Mouse (Mus musculus): Measurements from ENCODE around the gene Olfr410. TPM values are rescaled to one million over a fixed set of nuclear protein-coding genes. Genes with fewer than 3 reads are reported as not detected.
A peak's percentile ranks its signal among the peaks of the same experiment; 100 is the strongest.

Gene Olfr410
- total RNA-seq (2021) = not detected

GRCm38 (mm10) chr11:74337931-74338330, at the start of gene Olfr410:
Olfr410 (minus strand) TSS chr11:74338031.
- no peak for DNase-seq
- intact Hi-C loops (cut with DNase I) = no loop called here

DNA sequence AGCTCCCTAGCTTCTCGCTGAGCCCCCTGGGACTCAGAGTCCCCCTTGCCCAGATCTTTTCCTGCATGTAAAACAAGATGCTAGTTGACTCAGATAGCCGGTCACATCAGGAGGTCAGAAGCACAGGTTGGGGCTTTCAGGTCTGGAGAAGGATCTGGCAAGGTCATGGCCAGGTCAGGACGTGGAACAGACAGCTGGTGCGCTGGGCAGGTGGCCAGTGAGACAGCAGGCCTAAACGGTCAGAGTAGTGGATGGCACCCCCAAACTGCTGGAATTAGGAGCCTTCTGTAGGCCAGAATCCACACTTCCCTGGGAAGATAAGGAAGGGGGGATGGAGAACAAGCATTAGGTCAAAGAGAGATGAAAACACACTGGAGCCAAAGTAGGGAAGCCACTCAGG, 49.4 kb upstream of the Olfr410 start:
- DNase-seq = no peak
- intact Hi-C loops (cut with DNase I) = no loop called here

GRCm38 (mm10) chr11:74385674-74386073, 47.8 kb upstream of the Olfr410 start:
- intact Hi-C loops (cut with DNase I) = no loop called here
- peak; percentile 29 to 32 for DNase-seq

- DNase-seq = no peak
- intact Hi-C loops (cut with DNase I) = loop anchor here (10.0 kb wide), 1 partner anchor 1455 kb away; no protein-coding TSS in a partner anchor
Measured at GRCm38 (mm10) chr11:74379166-74379873, 41.5 kb upstream of the Olfr410 start.

GRCm38 (mm10) chr11:74376847-74377246, 39.0 kb upstream of the Olfr410 start:
- peak; percentile 31 to 36 for DNase-seq
- intact Hi-C loops (cut with DNase I) = loop anchor here (2.0 to 10.0 kb wide), 3 partner anchors 150 to 1452 kb away; no protein-coding TSS in a partner anchor

- intact Hi-C loops (cut with DNase I) = loop anchor here (5.0 to 10.0 kb wide), 4 partner anchors 1234 to 1447 kb away; partner anchors contain the start of gene Haspin
- peak; percentile 69 to 83 for DNase-seq
Measured at GRCm38 (mm10) chr11:74371393-74372100, 33.7 kb upstream of the Olfr410 start.

DNA sequence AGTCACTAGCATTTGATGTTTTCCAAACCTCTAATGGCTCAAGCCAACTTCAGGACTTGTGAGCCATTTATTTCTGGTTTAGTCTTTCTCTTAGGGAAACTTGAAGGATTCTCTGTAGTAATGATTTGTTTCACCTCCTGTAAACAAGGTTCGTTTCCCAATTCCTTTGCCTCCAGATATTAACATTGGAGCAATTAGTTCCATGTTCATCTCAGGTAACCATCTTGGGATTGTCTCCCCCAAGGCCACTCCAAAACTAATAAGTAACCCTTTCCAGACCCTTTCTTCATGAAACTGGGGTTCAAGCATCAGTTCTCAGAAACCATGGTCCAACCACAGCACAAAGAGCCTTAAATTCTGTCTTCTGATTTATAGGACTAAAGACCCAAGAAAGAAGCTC, 23.9 kb upstream of the Olfr410 start, which contains the start of gene Olfr412:
Olfr412 (plus strand) TSS at position 301 of the 400 bp plus-strand sequence.
- intact Hi-C loops (cut with DNase I) = no loop called here
- no peak for DNase-seq

GRCm38 (mm10) chr11:74352550-74352949, 14.7 kb upstream of the Olfr410 start, which contains the start of gene Olfr411:
Olfr411 (minus strand) TSS chr11:74352650.
- no peak for DNase-seq
- intact Hi-C loops (cut with DNase I) = no loop called here

GRCm38 (mm10) chr11:74328781-74329180, 9.1 kb downstream of the Olfr410 start:
- intact Hi-C loops (cut with DNase I) = no loop called here

DNA sequence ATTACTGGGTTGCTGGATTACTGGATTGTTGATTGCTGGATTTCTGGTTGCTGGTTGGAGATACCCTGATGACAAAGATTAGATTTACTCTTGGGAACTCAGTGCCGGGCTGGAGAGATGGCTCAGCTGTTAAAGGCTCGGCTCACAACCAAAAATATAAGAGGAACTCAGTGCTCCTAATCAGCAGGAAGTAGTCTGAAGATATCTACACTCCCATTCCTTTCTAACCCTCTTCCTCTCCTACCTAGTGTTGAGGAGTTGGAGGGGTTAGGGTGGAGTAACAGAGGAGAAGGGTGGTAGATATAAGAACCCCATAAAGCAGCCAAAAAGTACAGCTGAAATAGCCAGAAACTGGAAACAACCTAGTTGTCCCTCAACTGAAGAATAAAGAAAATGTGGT, 11.8 kb downstream of the Olfr410 start:
- intact Hi-C loops (cut with DNase I) = no loop called here
- DNase-seq = no peak

More at GRCm38 (mm10) chr11:74328781-74329180, 9.1 kb downstream of the Olfr410 start:
- DNase-seq = no peak

DNA sequence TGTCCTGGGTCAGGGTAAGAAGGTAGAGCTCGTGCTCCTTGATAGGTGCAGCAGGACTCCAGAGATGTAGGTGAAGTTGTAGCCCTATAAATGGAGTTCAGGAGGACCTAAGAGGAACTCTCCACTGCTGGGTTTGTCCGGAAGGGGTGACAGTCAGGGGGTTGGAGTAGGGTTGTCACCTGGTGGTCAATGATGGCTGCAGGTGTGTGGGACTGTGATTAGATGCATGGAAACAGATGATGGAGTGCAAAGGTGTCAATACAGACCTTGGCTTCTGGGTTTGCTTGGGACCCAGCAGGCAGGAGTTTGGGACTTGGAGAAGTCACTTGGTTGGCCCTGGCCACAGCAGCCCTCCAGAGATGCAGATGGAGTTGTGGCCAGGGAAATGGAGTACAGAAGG, 50.6 kb downstream of the Olfr410 start:
- intact Hi-C loops (cut with DNase I) = no loop called here
- DNase-seq = no peak

- intact Hi-C loops (cut with DNase I) = no loop called here
- DNase-seq = no peak
Measured at GRCm38 (mm10) chr11:74283436-74283835, 54.4 kb downstream of the Olfr410 start, which contains the start of gene Olfr59. Olfr59 (plus strand) TSS chr11:74283736.

Other genes with a start within 250 kb of the Olfr410 start
- not detected for gene Olfr401, start 224.3 kb downstream of the Olfr410 start, total RNA-seq (2021)
- gene Olfr402, start 184.5 kb downstream of the Olfr410 start, total RNA-seq (2021) = not detected
- gene Olfr403, start 151.8 kb downstream of the Olfr410 start, total RNA-seq (2021) = not detected
- not detected for gene Olfr43, start 126.7 kb downstream of the Olfr410 start, total RNA-seq (2021)
- gene Olfr406, start 78.2 kb downstream of the Olfr410 start, total RNA-seq (2021) = not detected
- gene Olfr59, start 54.3 kb downstream of the Olfr410 start, total RNA-seq (2021) = not detected
- not detected for gene Olfr411, start 14.6 kb upstream of the Olfr410 start, total RNA-seq (2021)
- not detected for gene Olfr412, start 24.0 kb upstream of the Olfr410 start, total RNA-seq (2021)